Mouse (Mus musculus) MEL (cell line): ENCODE measurements around the gene Ankrd33b. TPM values are rescaled to one million over a fixed set of nuclear protein-coding genes. Genes with fewer than 3 reads are reported as not detected.

Experiments used
- DNase-seq: peaks from one replicate; pipeline ENCODE4 v3.0.0; 2011; ENCODE audit warnings: low read depth, low spot score
- H3K27ac ChIP-seq: 2 replicates; pipeline ENCODE4 v1.5.1; 2012; ENCODE audit warnings: low read depth, mild to moderate bottlenecking, control low read depth, low read length, moderate library complexity; ENCODE audit not compliant: control insufficient read depth
- H3K27me3 ChIP-seq, 2 experiments: fragments of 150-350 bp in 1 of 2; sonication (generic) in 1 of 2; 2 replicates each; pipeline ENCODE4 v1.6.1; 2012; ENCODE audit warnings: low read length in 2 of 2, mild to moderate bottlenecking in 2 of 2, improper control_type of control experiment in 1 of 2, moderate library complexity in 1 of 2; ENCODE audit not compliant: insufficient read depth in 2 of 2, control insufficient read depth in 1 of 2
- H3K36me3 ChIP-seq, 2 experiments: 2 replicates each; pipeline ENCODE4 v1.6.1; 2012 to 2014; ENCODE audit warnings: low read length in 2 of 2, improper control_type of control experiment in 1 of 2, inconsistent platforms in 1 of 2, mild to moderate bottlenecking in 1 of 2; ENCODE audit not compliant: insufficient read depth in 2 of 2, control insufficient read depth in 1 of 2
- H3K4me1 ChIP-seq, 2 experiments: fragments of 150-350 bp in 1 of 2; sonication (generic) in 1 of 2; 2 replicates each; pipeline ENCODE4 v1.6.1; 2012; ENCODE audit warnings: low read length in 2 of 2, improper control_type of control experiment in 1 of 2, mild to moderate bottlenecking in 1 of 2; ENCODE audit not compliant: insufficient read depth in 2 of 2, control insufficient read depth in 1 of 2
- H3K4me3 ChIP-seq, 2 experiments: fragments of 150-350 bp in 1 of 2; sonication (generic) in 1 of 2; 2 replicates each; pipeline ENCODE4 v1.5.1; 2012; ENCODE audit warnings: low read depth in 2 of 2, low read length in 2 of 2, mild to moderate bottlenecking in 2 of 2, moderate library complexity in 2 of 2, control low read depth in 1 of 2, improper control_type of control experiment in 1 of 2; ENCODE audit not compliant: control insufficient read depth in 1 of 2, insufficient read depth in 1 of 2
- H3K79me2 ChIP-seq: 2 replicates; pipeline ENCODE4 v1.6.1; 2012; ENCODE audit warnings: mild to moderate bottlenecking, low read length, moderate library complexity; ENCODE audit not compliant: control insufficient read depth, poor library complexity, insufficient read depth
- H3K9ac ChIP-seq: 2 replicates; pipeline ENCODE4 v1.6.1; 2012; ENCODE audit warnings: low read depth, mild to moderate bottlenecking, control low read depth, low read length, moderate library complexity; ENCODE audit not compliant: control insufficient read depth, poor library complexity, severe bottlenecking
- H3K9me3 ChIP-seq: fragments of 150-350 bp; sonication (generic); replicated peaks from 2 replicates; pipeline ENCODE4 v1.6.1; 2012; ENCODE audit warnings: mild to moderate bottlenecking, low read length, improper control_type of control experiment, moderate library complexity; ENCODE audit not compliant: insufficient read depth
- CHD1 ChIP-seq: IDR thresholded peaks from 2 replicates; pipeline ENCODE4 v1.6.1; 2012; ENCODE audit warnings: low read depth, mild to moderate bottlenecking, inconsistent platforms, low read length, improper control_type of control experiment
- CTCF ChIP-seq, 3 experiments: IDR thresholded peaks in 2 of 3; conservative IDR thresholded peaks in 1 of 3; 2 replicates each; pipeline ENCODE4 v1.5.1; 2011 to 2012; ENCODE audit warnings: low read length in 3 of 3, low read depth in 2 of 3, mild to moderate bottlenecking in 2 of 3, improper control_type of control experiment in 1 of 3, inconsistent platforms in 1 of 3, mixed read lengths in 1 of 3, moderate library complexity in 1 of 3; ENCODE audit not compliant: control insufficient read depth in 1 of 3, insufficient read depth in 1 of 3, poor library complexity in 1 of 3, severe bottlenecking in 1 of 3
- ELF1 ChIP-seq: IDR thresholded peaks from 2 replicates; pipeline ENCODE4 v1.6.1; 2014; ENCODE audit warnings: low read depth, mild to moderate bottlenecking, inconsistent platforms, low read length, improper control_type of control experiment, moderate library complexity
- EP300 ChIP-seq, 2 experiments: IDR thresholded peaks; 2 replicates each; pipeline ENCODE4 v1.6.1; 2011; ENCODE audit warnings: improper control_type of control experiment in 2 of 2, low read length in 2 of 2, low read depth in 1 of 2, mild to moderate bottlenecking in 1 of 2
- ETS1 ChIP-seq: IDR thresholded peaks from 2 replicates; pipeline ENCODE4 v1.6.1; 2012; ENCODE audit warnings: low read depth, mild to moderate bottlenecking, inconsistent platforms, low read length, improper control_type of control experiment, moderate library complexity
- GABPA ChIP-seq: IDR thresholded peaks from 2 replicates; pipeline ENCODE4 v1.6.1; 2012; ENCODE audit warnings: low read depth, mild to moderate bottlenecking, inconsistent platforms, low read length, improper control_type of control experiment, moderate library complexity
- MEF2A ChIP-seq: IDR thresholded peaks from 2 replicates; pipeline ENCODE4 v1.6.1; 2014; ENCODE audit warnings: low read depth, mild to moderate bottlenecking, inconsistent platforms, low read length, improper control_type of control experiment; ENCODE audit not compliant: poor library complexity, insufficient replicate concordance, severe bottlenecking; ENCODE audit errors: extremely low read depth
- MXI1 ChIP-seq: IDR thresholded peaks from 2 replicates; pipeline ENCODE4 v1.6.1; 2011; ENCODE audit warnings: mild to moderate bottlenecking, low read depth, low read length, improper control_type of control experiment
- MYB ChIP-seq: IDR thresholded peaks from 2 replicates; pipeline ENCODE4 v1.6.1; 2011; ENCODE audit warnings: mild to moderate bottlenecking, low read depth, low read length, improper control_type of control experiment
- MYC ChIP-seq: IDR thresholded peaks from 2 replicates; pipeline ENCODE4 v1.6.1; 2011; ENCODE audit warnings: low read depth, mild to moderate bottlenecking, low read length, improper control_type of control experiment, moderate library complexity
- POLR2A ChIP-seq, 2 experiments: IDR thresholded peaks; 2 replicates each; pipeline ENCODE4 v1.6.1; 2011 to 2012; ENCODE audit warnings: low read length in 2 of 2, mild to moderate bottlenecking in 2 of 2, control low read depth in 1 of 2, improper control_type of control experiment in 1 of 2, low read depth in 1 of 2, moderate library complexity in 1 of 2; ENCODE audit not compliant: control insufficient read depth in 1 of 2, insufficient read depth in 1 of 2, poor library complexity in 1 of 2
- POLR2AphosphoS5 ChIP-seq: IDR thresholded peaks from 2 replicates; pipeline ENCODE4 v1.6.1; 2012; ENCODE audit warnings: low read depth, borderline replicate concordance, mild to moderate bottlenecking, inconsistent platforms, low read length, moderate library complexity, mixed read lengths
- RAD21 ChIP-seq: IDR thresholded peaks from 2 replicates; pipeline ENCODE4 v1.6.1; 2011; ENCODE audit warnings: mild to moderate bottlenecking, low read depth, low read length, improper control_type of control experiment
- RCOR1 ChIP-seq: IDR thresholded peaks from 2 replicates; pipeline ENCODE4 v1.6.1; 2012; ENCODE audit warnings: low read depth, mild to moderate bottlenecking, inconsistent platforms, low read length, improper control_type of control experiment
- SIN3A ChIP-seq: IDR thresholded peaks from 2 replicates; pipeline ENCODE4 v1.6.1; 2012; ENCODE audit warnings: low read length, improper control_type of control experiment, inconsistent platforms
- SMC3 ChIP-seq: IDR thresholded peaks from 2 replicates; pipeline ENCODE4 v1.6.1; 2011; ENCODE audit warnings: low read depth, low read length, improper control_type of control experiment
- TBP ChIP-seq: IDR thresholded peaks from 2 replicates; pipeline ENCODE4 v1.8.0; 2011; ENCODE audit warnings: low read depth, low read length, improper control_type of control experiment
- TCF12 ChIP-seq: IDR thresholded peaks from 2 replicates; pipeline ENCODE4 v1.6.1; 2014; ENCODE audit warnings: low read depth, mild to moderate bottlenecking, inconsistent platforms, low read length, improper control_type of control experiment, moderate library complexity
- USF1 ChIP-seq: IDR thresholded peaks from 2 replicates; pipeline ENCODE4 v1.6.1; 2014; ENCODE audit warnings: low read depth, mild to moderate bottlenecking, inconsistent platforms, low read length, improper control_type of control experiment, moderate library complexity
- USF2 ChIP-seq, 2 experiments: IDR thresholded peaks; 2 replicates each; pipeline ENCODE4 v1.6.1; 2011 to 2012; ENCODE audit warnings: improper control_type of control experiment in 2 of 2, low read length in 2 of 2, borderline replicate concordance in 1 of 2, inconsistent platforms in 1 of 2, low read depth in 1 of 2, mild to moderate bottlenecking in 1 of 2; ENCODE audit not compliant: insufficient read depth in 1 of 2
- ZKSCAN1 ChIP-seq: IDR thresholded peaks from 2 replicates; pipeline ENCODE4 v1.6.1; 2012; ENCODE audit warnings: low read depth, mild to moderate bottlenecking, inconsistent platforms, low read length, improper control_type of control experiment, moderate library complexity
- polyA plus RNA-seq, 2 experiments: library from polyadenylated mRNA; stranded (reverse) in 1 of 2; unstranded in 1 of 2; fragments of >175 nt in 1 of 2; fragments of >200 nt in 1 of 2; gene quantifications; 2 replicates each; pipeline versions ENCODE4 v1.2.1 to v1.2.4; 2012; ENCODE audit warnings: low replicate concordance in 2 of 2, low read depth in 1 of 2; ENCODE audit not compliant: insufficient read length in 2 of 2, insufficient read depth in 1 of 2, missing spikeins in 1 of 2
- total RNA-seq: library from RNA; depleted of rRNA; stranded (reverse); fragments of 300-350 nt; gene quantifications from 2 replicates; pipeline ENCODE4 v1.2.3, GENCODE M21; 2012

Gene Ankrd33b
- total and polyA plus RNA-seq, 3 experiments: 11.1 to 16.1 TPM; not detected in 1

GRCm38 (mm10) chr15:31253963-31254362, 113.6 kb downstream of the Ankrd33b start:
- no peak overlapping the region for H3K4me3 ChIP-seq
- no peaks in the 10 kb centered on the region for H3K79me2 ChIP-seq
- no peak overlapping the region for H3K9ac ChIP-seq
- peaks cover 0 to 2% of the 10 kb centered on the region in 2 experiments; a peak in 1 of 4 replicates for H3K36me3 ChIP-seq
- no peak overlapping the region for H3K27ac ChIP-seq
- TF ChIP-seq GABPA (no peak), RAD21 (no peak), ELF1 (no peak), MYB (no peak), CTCF (IDR thresholded peaks at IDR 0.05 in 2 of 3, conservative IDR thresholded peaks at IDR 0.05 in 1 of 3; ENCODE audit: control insufficient read depth in 1 of 3, insufficient read depth in 1 of 3, low read depth in 2 of 3, low read length in 3 of 3, poor library complexity in 1 of 3, severe bottlenecking in 1 of 3) (no peak), MXI1 (no peak), EP300 (IDR thresholded peaks at IDR 0.05; ENCODE audit: low read depth in 1 of 2, low read length in 2 of 2) (no peak), SMC3 (no peak), CHD1 (no peak), RCOR1 (no peak), USF2 (IDR thresholded peaks at IDR 0.05; ENCODE audit: borderline replicate concordance in 1 of 2, insufficient read depth in 1 of 2, low read depth in 1 of 2, low read length in 2 of 2) (no peak), POLR2A (IDR thresholded peaks at IDR 0.05; ENCODE audit: control insufficient read depth in 1 of 2, insufficient read depth in 1 of 2, low read depth in 1 of 2, low read length in 2 of 2, poor library complexity in 1 of 2) (no peak), ZKSCAN1 (no peak), ETS1 (no peak), SIN3A (no peak), TBP (no peak), TCF12 (no peak), POLR2AphosphoS5 (no peak)
- TF ChIP-seq, all 39 proteins: peak for 0
- no peaks in the 10 kb centered on the region for H3K4me1 ChIP-seq
- H3K27me3 ChIP-seq: no peaks in the 10 kb centered on the region
- no peaks in the 10 kb centered on the region for H3K9me3 ChIP-seq
- no peak for DNase-seq

GRCm38 (mm10) chr15:31253380-31253779, 114.1 kb downstream of the Ankrd33b start:
- TF ChIP-seq EP300 (IDR thresholded peaks at IDR 0.05; ENCODE audit: low read depth in 1 of 2, low read length in 2 of 2) (no peak), USF1 (no peak), ELF1 (no peak), MYB (no peak), MYC (no peak), GABPA (no peak), MEF2A (no peak)
- DNase-seq: no peak
- Histone ChIP-seq H3K36me3 (peaks cover 0 to 2% of the 10 kb centered on the region in 2 experiments; a peak in 1 of 4 replicates), H3K9ac (no peak overlapping the region), H3K79me2 (no peaks in the 10 kb centered on the region), H3K4me1 (no peaks in the 10 kb centered on the region), H3K9me3 (no peaks in the 10 kb centered on the region), H3K4me3 (no peak overlapping the region), H3K27ac (no peak overlapping the region), H3K27me3 (no peaks in the 10 kb centered on the region)
